Mouse (Mus musculus) liver, postnatal 0 days (tissue): ENCODE results near the gene Kcnb1.

Source experiments
- CTCF ChIP-seq: sonication (generic); IDR thresholded peaks from 2 replicates; pipeline ENCODE4 v1.5.1; 2016; ENCODE audit warnings: antibody characterized with exemption, low read depth
- EP300 ChIP-seq: IDR thresholded peaks from 2 replicates; pipeline ENCODE4 v1.6.1; 2016; ENCODE audit warnings: antibody characterized with exemption, low read depth, mild to moderate bottlenecking

DNA sequence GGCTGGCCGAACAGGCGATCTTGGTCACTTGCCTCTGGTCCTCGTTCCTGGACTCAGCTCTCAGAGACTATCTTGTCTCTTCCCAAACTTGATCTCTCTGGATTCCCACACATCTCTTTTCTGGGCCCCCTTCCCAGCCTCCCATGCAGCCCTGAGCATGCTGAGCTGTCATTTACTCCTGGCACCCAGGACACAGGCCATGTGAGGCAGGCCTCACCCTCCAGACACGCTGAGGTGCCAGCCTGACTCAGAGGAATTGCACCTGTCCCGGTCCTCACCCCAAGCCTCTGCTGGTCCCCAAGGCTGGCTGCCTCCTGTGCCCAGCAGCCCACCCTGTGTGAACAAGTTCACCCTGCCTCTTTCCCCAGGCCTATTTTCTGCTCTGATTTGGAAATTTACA, 2.8 kb downstream of the Kcnb1 start:
- TF ChIP-seq CTCF (no peak), EP300 (no peak)
